Mouse (Mus musculus) liver, embryonic 18 days (tissue): Measurements from ENCODE around the gene Chsy1. TPM values are rescaled to one million over a fixed set of nuclear protein-coding genes. Genes with fewer than 3 reads are reported as not detected.

Source experiments
- polyA plus RNA-seq: library from polyadenylated mRNA; depleted of rRNA; stranded (reverse); fragments of >200 nt; gene quantifications from 2 replicates; pipeline ENCODE4 v1.2.3, GENCODE M21; 2012; rRNA removed

Chsy1 gene
- polyA plus RNA-seq, result 5.2 and 5.3 TPM in 2 replicates

DNA sequence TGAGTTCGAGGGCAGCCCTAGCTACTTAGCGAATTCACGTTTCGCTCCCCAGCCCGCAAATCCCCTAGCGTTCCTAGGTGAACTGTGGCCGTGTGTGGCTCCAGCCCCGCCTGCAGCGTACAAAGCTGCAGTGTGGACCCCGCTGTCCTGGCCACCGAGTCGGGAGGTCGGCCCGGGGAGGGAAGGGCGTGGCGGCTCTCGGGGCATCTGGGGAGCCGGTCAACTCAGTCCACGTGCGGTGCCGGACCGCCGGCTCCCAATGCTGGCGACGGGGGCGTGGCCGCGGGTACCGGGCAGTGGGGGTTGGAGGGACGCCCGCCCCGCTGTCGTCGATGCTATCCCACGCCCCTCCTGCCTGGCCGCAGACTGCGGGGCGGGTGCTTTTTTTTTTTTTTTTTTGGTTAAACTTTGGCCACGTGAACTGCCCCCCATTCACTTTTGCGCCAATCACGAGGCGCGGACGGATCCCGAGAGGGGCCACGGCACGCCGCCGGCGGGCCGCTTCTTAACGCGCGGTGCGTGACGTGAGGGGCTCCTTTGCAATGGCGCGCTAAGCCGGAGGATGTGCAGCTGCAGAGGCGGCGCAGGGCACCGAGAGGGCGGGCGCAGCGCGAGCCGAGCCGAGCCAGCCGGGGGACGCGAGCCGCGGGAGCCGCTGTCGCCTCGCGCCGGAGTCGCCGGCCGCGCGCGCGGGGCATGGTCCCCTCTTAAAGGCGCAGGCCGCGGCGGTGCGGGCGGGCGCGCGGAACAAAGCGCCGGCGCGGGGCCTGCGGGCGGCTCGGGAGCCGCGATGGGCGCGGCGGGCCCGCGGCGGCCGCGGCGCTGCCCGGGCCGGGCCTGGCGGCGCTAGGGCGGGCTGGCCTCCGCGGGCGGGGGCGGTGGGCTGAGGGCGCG is at the start of gene Chsy1:
Gene Chsy1 (plus strand): TSS at position 555 of the 894 bp plus-strand sequence.

DNA sequence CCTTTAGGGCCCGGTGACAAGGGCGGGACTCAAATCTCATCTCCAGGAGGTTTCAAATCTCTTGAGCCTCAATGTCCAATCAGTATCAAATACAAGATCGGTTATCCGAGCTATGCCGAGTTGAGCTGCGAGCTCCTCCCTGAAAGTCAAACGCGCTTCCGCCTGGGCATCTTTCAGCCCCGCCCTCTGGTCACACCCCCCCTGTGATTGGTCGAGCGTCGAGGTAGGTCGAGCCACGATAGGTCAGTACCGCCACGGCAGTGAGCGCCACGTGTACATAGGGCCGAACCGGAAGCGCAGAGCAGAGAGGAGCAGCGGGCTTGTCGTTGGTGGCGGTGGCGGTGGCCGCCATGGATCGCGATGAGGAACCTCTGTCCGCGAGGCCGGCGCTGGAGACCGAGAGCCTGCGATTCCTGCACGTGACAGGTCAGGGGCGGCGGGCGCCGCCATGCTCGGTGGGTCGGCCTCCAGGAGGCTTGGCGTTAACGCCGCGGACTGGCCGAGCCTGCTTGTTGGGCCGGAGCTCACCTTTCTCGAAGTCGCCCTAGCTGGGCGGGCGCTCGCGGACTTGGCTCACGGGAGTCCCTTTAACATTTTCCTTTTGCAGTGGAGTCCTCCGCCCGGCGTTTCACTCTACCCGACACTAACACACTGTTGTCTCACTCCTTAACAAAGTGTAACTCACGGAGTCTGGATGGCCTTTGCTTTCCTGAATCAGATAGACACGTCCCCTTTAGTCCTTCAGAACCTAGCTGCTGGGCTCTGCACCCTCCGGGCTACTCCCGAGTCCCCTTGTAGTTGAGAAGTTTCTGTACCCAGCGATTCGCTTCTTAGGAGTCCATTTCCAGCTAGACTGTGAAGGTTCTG is 29.7 kb upstream of the Chsy1 start, which contains the start of gene Selenos:
Gene Selenos (plus strand): TSS at position 286 of the 867 bp plus-strand sequence.

Other genes with a start within 250 kb of the Chsy1 start
- gene Pcsk6, start 247.8 kb upstream of the Chsy1 start, polyA plus RNA-seq, result 7.1 and 7.6 TPM in 2 replicates
- not detected in 2 replicates for gene Gm45213, start 65.9 kb upstream of the Chsy1 start, polyA plus RNA-seq
- gene Snrpa1, start 50.5 kb upstream of the Chsy1 start, polyA plus RNA-seq, result 26.1 and 30.0 TPM in 2 replicates
- gene Selenos, start 29.9 kb upstream of the Chsy1 start, polyA plus RNA-seq, result 80.4 and 81.2 TPM in 2 replicates